Mouse (Mus musculus): ENCODE measurements around the gene Tcirg1. TPM values are rescaled to one million over a fixed set of nuclear protein-coding genes. Genes with fewer than 3 reads are reported as not detected.

The Tcirg1 gene
- total and polyA plus RNA-seq, 3 experiments, result 7.4 to 50.5 (median 12.4) TPM

GRCm38 (mm10) chr19:3914535-3914934, 7.6 kb upstream of the Tcirg1 start:
- TF ChIP-seq POLR2A (IDR thresholded peaks at IDR 0.05; ENCODE audit: insufficient read depth, low read depth, low read length) (0 out of 2 replicates have a peak, but pooled peaks have one; percentile 27), CTCF (IDR thresholded peaks at IDR 0.05) (no peak)
- Histone ChIP-seq H3K4me3 (no peak overlapping the region), H3K27me3 (ENCODE audit: control insufficient read depth, insufficient read depth, low read length) (no peaks in the 10 kb centered on the region), H3K27ac (no peak overlapping the region), H3K9ac (ENCODE audit: low read depth, low read length) (no peak overlapping the region), H3K79me2 (replicated peaks; ENCODE audit: control insufficient read depth, insufficient read depth, low read length) (no peaks in the 10 kb centered on the region), H3K4me1 (ENCODE audit: control insufficient read depth, insufficient read depth, low read length) (peaks cover 8% of the 10 kb centered on the region), H3K36me3 (ENCODE audit: control insufficient read depth, insufficient read depth, low read length) (no peaks in the 10 kb centered on the region)
- intact Hi-C loops (cut with DNase I), result no loop called here
- 85% methylated on average over 5 of the region's 5 CpGs for WGBS
- no peak for DNase-seq

GRCm38 (mm10) chr19:3913692-3914091, 6.8 kb upstream of the Tcirg1 start:
- Histone ChIP-seq H3K36me3 (ENCODE audit: control insufficient read depth, insufficient read depth, low read length) (no peaks in the 10 kb centered on the region), H3K27me3 (ENCODE audit: control insufficient read depth, insufficient read depth, low read length) (no peaks in the 10 kb centered on the region), H3K27ac (peak overlapping the region; percentile 83; the same call in 1 of the 2 replicates), H3K9ac (ENCODE audit: low read depth, low read length) (no peak overlapping the region), H3K4me1 (ENCODE audit: control insufficient read depth, insufficient read depth, low read length) (peaks cover 8% of the 10 kb centered on the region), H3K4me3 (peak overlapping the region; percentile 91), H3K79me2 (replicated peaks; ENCODE audit: control insufficient read depth, insufficient read depth, low read length) (no peaks in the 10 kb centered on the region)
- 84% methylated on average over 8 of the region's 8 CpGs for WGBS
- no peak for TF ChIP-seq EP300 (IDR thresholded peaks at IDR 0.05; ENCODE audit: insufficient read depth, low read depth, low read length)
- TF ChIP-seq CTCF (IDR thresholded peaks at IDR 0.05), result no peak
- no peak for TF ChIP-seq POLR2A (IDR thresholded peaks at IDR 0.05; ENCODE audit: insufficient read depth, low read depth, low read length)
- no peak for DNase-seq
- intact Hi-C loops (cut with DNase I), result loop anchor here (2.0 kb wide), 1 partner anchor 145 kb away; no protein-coding TSS in a partner anchor

DNA sequence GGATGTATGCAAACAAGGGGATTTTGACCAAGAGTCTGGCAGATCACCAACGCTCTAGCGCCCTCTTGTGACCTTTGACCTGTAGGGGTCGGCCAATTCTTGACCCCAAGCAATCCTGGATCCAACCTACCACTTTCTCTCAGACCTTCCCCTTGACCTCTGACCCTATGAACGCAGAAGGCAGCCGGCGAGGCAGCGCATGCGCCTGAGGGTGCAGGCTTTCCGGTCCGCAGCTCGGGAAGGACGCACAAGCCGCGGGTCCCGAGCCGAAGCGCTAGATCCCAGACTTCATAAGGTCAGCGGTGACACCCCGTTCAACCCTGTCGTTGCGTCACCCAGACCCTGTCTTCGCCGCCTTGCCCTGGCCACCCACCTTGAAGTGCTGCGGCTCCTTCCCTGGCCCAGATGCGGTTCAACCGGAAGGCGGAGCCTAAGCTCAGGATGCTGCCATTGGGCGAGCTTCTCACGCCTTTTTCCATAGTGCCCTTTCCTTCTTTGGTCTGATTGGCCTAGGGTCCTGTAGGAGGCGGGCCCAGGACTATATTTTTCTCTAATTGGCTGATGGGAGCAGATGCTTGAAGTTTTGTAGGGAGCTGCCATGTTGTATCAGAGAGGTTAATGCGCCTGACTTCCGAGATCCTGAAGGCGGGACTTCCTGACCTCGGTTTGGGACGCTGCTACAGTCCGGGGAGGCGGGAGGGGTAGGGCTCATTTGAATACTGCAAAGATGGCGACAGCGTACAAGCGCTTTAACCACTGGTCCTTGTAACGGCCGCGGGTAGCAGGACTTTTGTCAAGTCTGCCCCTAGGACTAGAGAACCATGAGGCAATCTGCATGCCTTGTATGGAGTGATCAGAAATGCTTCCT, 5.6 kb upstream of the Tcirg1 start, which contains the start of gene Ndufs8:
Gene Ndufs8, minus strand, starts transcription at position 438 of the 868 bp plus-strand sequence.
- WGBS, result under 1% methylated on average over 43 of the region's 43 CpGs
- H3K79me2 ChIP-seq (replicated peaks; ENCODE audit: control insufficient read depth, insufficient read depth, low read length), result no peaks in the 10 kb centered on the region
- H3K36me3 ChIP-seq (ENCODE audit: control insufficient read depth, insufficient read depth, low read length), result no peaks in the 10 kb centered on the region
- H3K9ac ChIP-seq (ENCODE audit: low read depth, low read length), result peak within 1 kb of the TSS; percentile 86
- peak within 1 kb of the TSS; percentile 96 for H3K27ac ChIP-seq
- intact Hi-C loops (cut with DNase I), result loop anchor here (2.0 kb wide), 1 partner anchor 144 kb away; no protein-coding TSS in a partner anchor
- H3K27me3 ChIP-seq (ENCODE audit: control insufficient read depth, insufficient read depth, low read length), result no peaks in the 10 kb centered on the region
- H3K4me1 ChIP-seq (ENCODE audit: control insufficient read depth, insufficient read depth, low read length), result peaks cover 8% of the 10 kb centered on the region
- peak; percentile 90 to 96 for DNase-seq
- peak; percentile 85 for TF ChIP-seq POLR2A (IDR thresholded peaks at IDR 0.05; ENCODE audit: insufficient read depth, low read depth, low read length)
- TF ChIP-seq CTCF (IDR thresholded peaks at IDR 0.05), result peak; percentile 23; the same call in 1 of the 2 replicates
- TF ChIP-seq EP300 (IDR thresholded peaks at IDR 0.05; ENCODE audit: insufficient read depth, low read depth, low read length), result peak; percentile 37; the same call in 1 of the 2 replicates
- peak within 1 kb of the TSS; percentile 91 for H3K4me3 ChIP-seq

DNA sequence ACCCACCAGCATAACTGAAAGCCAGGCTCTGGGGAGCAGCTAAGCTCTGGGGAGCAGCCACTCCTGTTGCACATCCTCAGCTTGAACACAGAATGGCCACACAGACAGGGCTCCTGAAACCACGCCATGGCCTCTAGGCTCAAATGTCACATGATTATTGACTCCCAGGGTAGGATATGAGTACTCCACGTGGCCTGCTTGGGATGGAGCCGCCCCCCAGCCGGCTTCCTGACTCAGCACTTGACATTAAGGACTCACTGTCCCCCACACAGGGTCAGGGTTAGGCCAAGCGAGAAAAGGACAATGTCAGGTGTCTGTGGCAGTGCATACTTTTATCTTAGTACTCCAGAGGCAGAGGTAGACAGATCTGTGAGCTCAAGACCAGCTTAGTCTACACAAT, 3.3 kb upstream of the Tcirg1 start:
- intact Hi-C loops (cut with DNase I), result no loop called here
- peaks cover 8% of the 10 kb centered on the region for H3K4me1 ChIP-seq (ENCODE audit: control insufficient read depth, insufficient read depth, low read length)
- no peaks in the 10 kb centered on the region for H3K36me3 ChIP-seq (ENCODE audit: control insufficient read depth, insufficient read depth, low read length)
- no peak overlapping the region for H3K4me3 ChIP-seq
- TF ChIP-seq EP300 (IDR thresholded peaks at IDR 0.05; ENCODE audit: insufficient read depth, low read depth, low read length) (no peak), CTCF (IDR thresholded peaks at IDR 0.05) (no peak), POLR2A (IDR thresholded peaks at IDR 0.05; ENCODE audit: insufficient read depth, low read depth, low read length) (no peak)
- H3K9ac ChIP-seq (ENCODE audit: low read depth, low read length), result no peak overlapping the region
- 62% methylated on average over 5 of the region's 5 CpGs for WGBS
- H3K27ac ChIP-seq, result no peak overlapping the region
- no peak for DNase-seq
- H3K79me2 ChIP-seq (replicated peaks; ENCODE audit: control insufficient read depth, insufficient read depth, low read length), result no peaks in the 10 kb centered on the region
- no peaks in the 10 kb centered on the region for H3K27me3 ChIP-seq (ENCODE audit: control insufficient read depth, insufficient read depth, low read length)

- Histone ChIP-seq H3K4me1 (ENCODE audit: control insufficient read depth, insufficient read depth, low read length) (peaks cover 6% of the 10 kb centered on the region), H3K27me3 (ENCODE audit: control insufficient read depth, insufficient read depth, low read length) (no peaks in the 10 kb centered on the region), H3K4me3 (no peak overlapping the region), H3K79me2 (replicated peaks; ENCODE audit: control insufficient read depth, insufficient read depth, low read length) (0 out of 2 replicates have a peak, but pooled peaks cover 1% of the 10 kb centered on the region), H3K36me3 (ENCODE audit: control insufficient read depth, insufficient read depth, low read length) (no peaks in the 10 kb centered on the region), H3K27ac (peak overlapping the region; percentile 83; the same call in 1 of the 2 replicates), H3K9ac (ENCODE audit: low read depth, low read length) (no peak overlapping the region)
- TF ChIP-seq EP300 (IDR thresholded peaks at IDR 0.05; ENCODE audit: insufficient read depth, low read depth, low read length), result no peak
- TF ChIP-seq POLR2A (IDR thresholded peaks at IDR 0.05; ENCODE audit: insufficient read depth, low read depth, low read length), result 0 out of 2 replicates have a peak, but pooled peaks have one; percentile 37
- intact Hi-C loops (cut with DNase I), result loop anchor here (2.0 kb wide), 1 partner anchor 55 kb away; no protein-coding TSS in a partner anchor
- 57% methylated on average over 8 of the region's 8 CpGs for WGBS
- no peak for DNase-seq
Measured at GRCm38 (mm10) chr19:3907876-3908660, 1.1 kb upstream of the Tcirg1 start.
